Mouse (Mus musculus) G1E (cell line): ENCODE data around the gene Olfr1118. TPM values are rescaled to one million over a fixed set of nuclear protein-coding genes. Genes with fewer than 3 reads are reported as not detected.
"Not testable (repeated sequence)": the region's sequence is repeated elsewhere in the genome, so short reads cannot be mapped to it uniquely, and the experiment has no call there.

Experiments used
- ATAC-seq: 2 replicates; pipeline ENCODE4 v1.8.0; 2016; ENCODE audit warnings: mild to moderate bottlenecking; ENCODE audit not compliant: insufficient number of reproducible peaks, poor library complexity, low FRiP score, severe bottlenecking; ENCODE audit errors: extremely low read depth
- DNase-seq: peaks from one replicate; pipeline ENCODE4 v3.0.0; 2012; ENCODE audit warnings: low spot score
- H3K27me3 ChIP-seq: 2 replicates; pipeline ENCODE4 v1.6.1; 2012; ENCODE audit warnings: mild to moderate bottlenecking, low read length, inconsistent platforms; ENCODE audit not compliant: insufficient read depth
- H3K36me3 ChIP-seq: replicated peaks from 2 replicates; pipeline ENCODE3; 2012; ENCODE audit warnings: mild to moderate bottlenecking, inconsistent platforms
- H3K4me1 ChIP-seq: 2 replicates; pipeline ENCODE4 v1.6.1; 2012; ENCODE audit warnings: low read depth, low read length, inconsistent platforms, mixed read lengths; ENCODE audit not compliant: insufficient read depth
- H3K4me3 ChIP-seq: 2 replicates; pipeline ENCODE4 v1.5.1; 2012; ENCODE audit warnings: low read depth, mild to moderate bottlenecking, inconsistent platforms, low read length, moderate library complexity, mixed read lengths
- H3K9me3 ChIP-seq: replicated peaks from 2 replicates; pipeline ENCODE4 v1.6.1; 2012; ENCODE audit warnings: inconsistent platforms
- CTCF ChIP-seq: IDR thresholded peaks from 2 replicates; pipeline ENCODE4 v1.5.1; 2012; ENCODE audit warnings: low read depth, low read length, inconsistent platforms, mixed read lengths
- GATA1 ChIP-seq: IDR thresholded peaks from 2 replicates; pipeline ENCODE4 v1.6.1; 2012; ENCODE audit warnings: borderline replicate concordance, low read length, inconsistent platforms, mixed read lengths
- GATA2 ChIP-seq: IDR thresholded peaks from 2 replicates; pipeline ENCODE4 v1.6.1; 2012; ENCODE audit warnings: low read depth, low read length, inconsistent platforms, borderline replicate concordance
- POLR2AphosphoS5 ChIP-seq: IDR thresholded peaks from 2 replicates; pipeline ENCODE4 v1.6.1; 2012; ENCODE audit warnings: low read depth, low read length, inconsistent platforms; ENCODE audit not compliant: insufficient replicate concordance
- TAL1 ChIP-seq: conservative IDR thresholded peaks from 2 replicates; pipeline ENCODE4 v1.6.1; 2012; ENCODE audit warnings: low read depth, low read length, inconsistent platforms, mixed read lengths
- polyA plus RNA-seq: library from polyadenylated mRNA; stranded (reverse); fragments of >175 nt; gene quantifications from 2 replicates; pipeline ENCODE4 v1.2.3, GENCODE M21; 2012
- total RNA-seq, 2 experiments: library from RNA; stranded (forward) in 1 of 2; stranded (reverse) in 1 of 2; fragments of 200-1000 nt in 1 of 2; fragments of >200 nt in 1 of 2; fragmentation: Nextera tagmentation in 1 of 2; gene quantifications; 2 replicates each; pipeline ENCODE4 v1.2.3; 2014 to 2017

Olfr1118 gene
- not detected in 2 replicates for total RNA-seq (2014; fragmentation: Nextera tagmentation)
- 0.05 and 0.06 TPM in 2 replicates for total RNA-seq (2017)
- polyA plus RNA-seq: not detected in 2 replicates

GRCm38 (mm10) chr2:87307281-87307680 is at the start of gene Olfr1118:
Gene Olfr1118 (plus strand): TSS chr2:87307581.
- Histone ChIP-seq H3K4me1 (no peaks in the 10 kb centered on the region), H3K9me3 (peaks cover 3% of the 10 kb centered on the region), H3K36me3 (no peaks in the 10 kb centered on the region), H3K4me3 (no peak within 1 kb of the TSS), H3K27me3 (no peaks in the 10 kb centered on the region)
- DNase-seq: no peak
- no peak for TF ChIP-seq GATA1
- no peak for TF ChIP-seq TAL1
- ATAC-seq: no peak

GRCm38 (mm10) chr2:87267234-87267633 is 40.1 kb upstream of the Olfr1118 start, which contains the start of gene Olfr1116:
Gene Olfr1116 (plus strand): TSS chr2:87267534.
- no peak for DNase-seq
- peaks cover 6% of the 10 kb centered on the region for H3K9me3 ChIP-seq
- no peak within 1 kb of the TSS for H3K4me3 ChIP-seq
- no peaks in the 10 kb centered on the region for H3K27me3 ChIP-seq
- no peak for ATAC-seq
- no peak for TF ChIP-seq GATA2
- TF ChIP-seq TAL1: no peak
- no peak for TF ChIP-seq POLR2AphosphoS5
- H3K4me1 ChIP-seq: no peaks in the 10 kb centered on the region
- no peaks in the 10 kb centered on the region for H3K36me3 ChIP-seq

- not testable (repeated sequence) for H3K4me3 ChIP-seq, DNase-seq, H3K4me1 ChIP-seq, H3K9me3 ChIP-seq, H3K27me3 ChIP-seq, ATAC-seq, H3K36me3 ChIP-seq
Observed at GRCm38 (mm10) chr2:87293977-87294376, 13.4 kb upstream of the Olfr1118 start.

- no peak for DNase-seq
- ATAC-seq: no peak
- no peaks in the 10 kb centered on the region for H3K36me3 ChIP-seq
- H3K27me3 ChIP-seq: no peaks in the 10 kb centered on the region
- H3K9me3 ChIP-seq: no peaks in the 10 kb centered on the region
- H3K4me3 ChIP-seq: no peak within 1 kb of the TSS
- no peaks in the 10 kb centered on the region for H3K4me1 ChIP-seq
- TF ChIP-seq CTCF (no peak), POLR2AphosphoS5 (no peak), TAL1 (no peak), GATA2 (no peak), GATA1 (no peak)
Observed at GRCm38 (mm10) chr2:87354515-87354914, 47.1 kb downstream of the Olfr1118 start, which contains the start of gene Olfr1120. Gene Olfr1120 (plus strand): TSS chr2:87354815.

- not testable (repeated sequence) for DNase-seq, ATAC-seq, H3K4me3 ChIP-seq, H3K27me3 ChIP-seq, H3K9me3 ChIP-seq, H3K36me3 ChIP-seq, H3K4me1 ChIP-seq
Observed at GRCm38 (mm10) chr2:87360121-87360520, 52.7 kb downstream of the Olfr1118 start.

Other genes starting within 250 kb of the Olfr1118 start
- not detected in 2 replicates for gene Olfr1107, start 231.8 kb upstream of the Olfr1118 start, total RNA-seq (2014; fragmentation: Nextera tagmentation)
- 0.29 TPM in 1 of 2 replicates, not detected in the other for gene Olfr1107, start 231.8 kb upstream of the Olfr1118 start, total RNA-seq (2017)
- gene Olfr1107, start 231.8 kb upstream of the Olfr1118 start, polyA plus RNA-seq: not detected in 2 replicates
- gene Olfr1109, start 211.6 kb upstream of the Olfr1118 start, total RNA-seq (2014; fragmentation: Nextera tagmentation): not detected in 2 replicates
- gene Olfr1109, start 211.6 kb upstream of the Olfr1118 start, total RNA-seq (2017): 0.22 TPM in 1 of 2 replicates, not detected in the other
- gene Olfr1109, start 211.6 kb upstream of the Olfr1118 start, polyA plus RNA-seq: not detected in 2 replicates
- not detected in 2 replicates for gene Olfr259, start 193.0 kb upstream of the Olfr1118 start, total RNA-seq (2014; fragmentation: Nextera tagmentation)
- gene Olfr259, start 193.0 kb upstream of the Olfr1118 start, total RNA-seq (2017): 0.11 TPM in 1 of 2 replicates, not detected in the other
- not detected in 2 replicates for gene Olfr259, start 193.0 kb upstream of the Olfr1118 start, polyA plus RNA-seq
- not detected in 2 replicates for gene Olfr1110, start 167.3 kb upstream of the Olfr1118 start, total RNA-seq (2014; fragmentation: Nextera tagmentation)
- gene Olfr1110, start 167.3 kb upstream of the Olfr1118 start, total RNA-seq (2017): 0.11 and 0.17 TPM in 2 replicates
- not detected in 2 replicates for gene Olfr1110, start 167.3 kb upstream of the Olfr1118 start, polyA plus RNA-seq
- gene Olfr1111, start 155.0 kb upstream of the Olfr1118 start, total RNA-seq (2014; fragmentation: Nextera tagmentation): not detected in 2 replicates
- 0.23 TPM in 1 of 2 replicates, not detected in the other for gene Olfr1111, start 155.0 kb upstream of the Olfr1118 start, total RNA-seq (2017)
- gene Olfr1111, start 155.0 kb upstream of the Olfr1118 start, polyA plus RNA-seq: not detected in 2 replicates
- not detected in 2 replicates for gene Olfr1112, start 119.8 kb upstream of the Olfr1118 start, total RNA-seq (2014; fragmentation: Nextera tagmentation)
- gene Olfr1112, start 119.8 kb upstream of the Olfr1118 start, total RNA-seq (2017): 0.44 TPM in 1 of 2 replicates, not detected in the other
- not detected in 2 replicates for gene Olfr1112, start 119.8 kb upstream of the Olfr1118 start, polyA plus RNA-seq
- gene Olfr1113, start 98.6 kb upstream of the Olfr1118 start, total RNA-seq (2014; fragmentation: Nextera tagmentation): not detected in 2 replicates
- 0.05 TPM in 1 of 2 replicates, not detected in the other for gene Olfr1113, start 98.6 kb upstream of the Olfr1118 start, total RNA-seq (2017)
- gene Olfr1113, start 98.6 kb upstream of the Olfr1118 start, polyA plus RNA-seq: not detected in 2 replicates
- not detected in 2 replicates for gene Olfr1115, start 59.6 kb upstream of the Olfr1118 start, total RNA-seq (2014; fragmentation: Nextera tagmentation)
- 0.05 and 0.06 TPM in 2 replicates for gene Olfr1115, start 59.6 kb upstream of the Olfr1118 start, total RNA-seq (2017)
- gene Olfr1115, start 59.6 kb upstream of the Olfr1118 start, polyA plus RNA-seq: not detected in 2 replicates
- not detected in 2 replicates for gene Olfr1116, start 40.0 kb upstream of the Olfr1118 start, total RNA-seq (2014; fragmentation: Nextera tagmentation)
- 0.05 and 0.12 TPM in 2 replicates for gene Olfr1116, start 40.0 kb upstream of the Olfr1118 start, total RNA-seq (2017)
- gene Olfr1116, start 40.0 kb upstream of the Olfr1118 start, polyA plus RNA-seq: not detected in 2 replicates
- not detected in 2 replicates for gene Olfr1120, start 47.2 kb downstream of the Olfr1118 start, total RNA-seq (2014; fragmentation: Nextera tagmentation)
- 0.05 and 0.17 TPM in 2 replicates for gene Olfr1120, start 47.2 kb downstream of the Olfr1118 start, total RNA-seq (2017)
- gene Olfr1120, start 47.2 kb downstream of the Olfr1118 start, polyA plus RNA-seq: not detected in 2 replicates
- not detected in 2 replicates for gene Olfr1121, start 62.3 kb downstream of the Olfr1118 start, total RNA-seq (2014; fragmentation: Nextera tagmentation)
- gene Olfr1121, start 62.3 kb downstream of the Olfr1118 start, total RNA-seq (2017): 0.22 TPM in 1 of 2 replicates, not detected in the other
- not detected in 2 replicates for gene Olfr1121, start 62.3 kb downstream of the Olfr1118 start, polyA plus RNA-seq
- gene Olfr1122, start 78.3 kb downstream of the Olfr1118 start, total RNA-seq (2014; fragmentation: Nextera tagmentation): not detected in 2 replicates
- gene Olfr1122, start 78.3 kb downstream of the Olfr1118 start, total RNA-seq (2017): 0.11 and 0.12 TPM in 2 replicates
- gene Olfr1122, start 78.3 kb downstream of the Olfr1118 start, polyA plus RNA-seq: not detected in 2 replicates
- not detected in 2 replicates for gene Olfr1123, start 109.1 kb downstream of the Olfr1118 start, total RNA-seq (2014; fragmentation: Nextera tagmentation)
- 0.05 TPM in 1 of 2 replicates, not detected in the other for gene Olfr1123, start 109.1 kb downstream of the Olfr1118 start, total RNA-seq (2017)
- not detected in 2 replicates for gene Olfr1123, start 109.1 kb downstream of the Olfr1118 start, polyA plus RNA-seq
- gene Olfr1124, start 122.7 kb downstream of the Olfr1118 start, total RNA-seq (2014; fragmentation: Nextera tagmentation): not detected in 2 replicates
- 0.16 TPM in 1 of 2 replicates, not detected in the other for gene Olfr1124, start 122.7 kb downstream of the Olfr1118 start, total RNA-seq (2017)
- not detected in 2 replicates for gene Olfr1124, start 122.7 kb downstream of the Olfr1118 start, polyA plus RNA-seq
- gene Olfr1126, start 146.4 kb downstream of the Olfr1118 start, total RNA-seq (2014; fragmentation: Nextera tagmentation): not detected in 2 replicates
- 0.27 TPM in 1 of 2 replicates, not detected in the other for gene Olfr1126, start 146.4 kb downstream of the Olfr1118 start, total RNA-seq (2017)
- not detected in 2 replicates for gene Olfr1126, start 146.4 kb downstream of the Olfr1118 start, polyA plus RNA-seq
- not detected in 2 replicates for gene Pramel7, start 189.5 kb downstream of the Olfr1118 start, total RNA-seq (2014; fragmentation: Nextera tagmentation)
- 0.12 TPM in 1 of 2 replicates, not detected in the other for gene Pramel7, start 189.5 kb downstream of the Olfr1118 start, total RNA-seq (2017)
- not detected in 2 replicates for gene Pramel7, start 189.5 kb downstream of the Olfr1118 start, polyA plus RNA-seq
- gene Pramel6, start 199.0 kb downstream of the Olfr1118 start, total RNA-seq (2014; fragmentation: Nextera tagmentation): not detected in 2 replicates
- gene Pramel6, start 199.0 kb downstream of the Olfr1118 start, total RNA-seq (2017): 0.44 TPM in 1 of 2 replicates, not detected in the other
- not detected in 2 replicates for gene Pramel6, start 199.0 kb downstream of the Olfr1118 start, polyA plus RNA-seq
- not detected in 2 replicates for gene Olfr153, start 224.2 kb downstream of the Olfr1118 start, total RNA-seq (2014; fragmentation: Nextera tagmentation)
- 0.11 TPM in 1 of 2 replicates, not detected in the other for gene Olfr153, start 224.2 kb downstream of the Olfr1118 start, total RNA-seq (2017)
- gene Olfr153, start 224.2 kb downstream of the Olfr1118 start, polyA plus RNA-seq: not detected in 2 replicates
- gene Olfr1128, start 238.0 kb downstream of the Olfr1118 start, total RNA-seq (2014; fragmentation: Nextera tagmentation): not detected in 2 replicates
- gene Olfr1128, start 238.0 kb downstream of the Olfr1118 start, total RNA-seq (2017): not detected in 2 replicates
- not detected in 2 replicates for gene Olfr1128, start 238.0 kb downstream of the Olfr1118 start, polyA plus RNA-seq